ENCODE assay signal across 8 mouse cellular contexts in the genomic region with DNA sequence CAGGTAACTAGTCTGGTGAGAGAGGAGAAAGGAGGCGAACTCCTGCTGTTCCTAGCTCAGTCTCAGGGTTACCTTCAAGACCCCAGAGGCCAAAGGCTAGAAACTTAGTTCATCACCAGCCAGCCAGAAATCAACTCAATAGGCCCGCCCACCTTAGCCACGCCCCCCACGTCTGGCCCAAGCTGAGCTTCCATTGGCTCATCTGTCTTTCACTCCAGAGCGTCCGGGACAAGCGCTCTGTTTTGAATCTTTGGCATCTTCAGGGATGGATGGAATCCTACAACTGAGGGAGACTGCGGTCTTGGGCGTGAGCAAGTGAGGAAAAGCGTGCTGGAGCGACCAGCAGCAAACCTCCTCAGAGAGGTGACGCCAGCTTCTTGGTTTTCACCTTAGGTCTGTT.
DNase-seq lines count a peak whose midpoint lies in the region; ATAC-seq and TF ChIP-seq lines count a peak whose summit lies in the region.

No protein-coding gene starts in this region.

- no peaks in the 10 kb centered on the region; the same call in 1 of the 2 replicates for H3K9me3 ChIP-seq in heart, embryonic 10.5 days
- no peaks in the 10 kb centered on the region for H3K9me3 ChIP-seq in embryonic facial prominence, embryonic 12.5 days
- H3K9me3 ChIP-seq in intestine, postnatal 0 days (ENCODE audit: control insufficient read depth): no peaks in the 10 kb centered on the region
- 0 out of 2 replicates have a peak, but pooled peaks cover 3% of the 10 kb centered on the region for H3K9me3 ChIP-seq in midbrain, postnatal 0 days (ENCODE audit: low read length)

- 0 out of 2 replicates have a peak, but pooled peaks cover 5% of the 10 kb centered on the region for H3K4me1 ChIP-seq in heart, embryonic 10.5 days
- H3K4me1 ChIP-seq in embryonic facial prominence, embryonic 12.5 days: no peaks in the 10 kb centered on the region
- no peaks in the 10 kb centered on the region for H3K4me1 ChIP-seq in intestine, postnatal 0 days (replicated peaks; ENCODE audit: control insufficient read depth, insufficient read depth, low read length)
- H3K4me1 ChIP-seq in midbrain, postnatal 0 days (ENCODE audit: insufficient read depth, low read length): no peaks in the 10 kb centered on the region

- intact Hi-C loops in heart, postnatal 25 days (cut with DNase I): no loop called here

- H3K27ac ChIP-seq in heart, embryonic 10.5 days: no peak overlapping the region
- H3K27ac ChIP-seq in embryonic facial prominence, embryonic 12.5 days: no peak overlapping the region
- no peak overlapping the region for H3K27ac ChIP-seq in intestine, postnatal 0 days (ENCODE audit: low read depth, low read length)
- no peak overlapping the region for H3K27ac ChIP-seq in midbrain, postnatal 0 days (ENCODE audit: low read depth, low read length)

- H3K36me3 ChIP-seq in heart, embryonic 10.5 days: no peaks in the 10 kb centered on the region
- H3K36me3 ChIP-seq in embryonic facial prominence, embryonic 12.5 days: no peaks in the 10 kb centered on the region
- H3K36me3 ChIP-seq in intestine, postnatal 0 days (ENCODE audit: control insufficient read depth, insufficient read depth): no peaks in the 10 kb centered on the region
- no peaks in the 10 kb centered on the region for H3K36me3 ChIP-seq in midbrain, postnatal 0 days (ENCODE audit: insufficient read depth, low read length)

- no peak for ATAC-seq in embryonic facial prominence, embryonic 12.5 days (ENCODE audit: insufficient number of reproducible peaks, insufficient read depth, low FRiP score, low TSS enrichment)
- ATAC-seq in intestine, postnatal 0 days: no peak
- no peak for ATAC-seq in midbrain, postnatal 0 days (ENCODE audit: low FRiP score)
- ATAC-seq in frontal cortex, adult (ENCODE audit: low TSS enrichment): no peak

- WGBS in heart, embryonic 10.5 days: 13% methylated on average over 12 of the region's 12 CpGs
- 15% methylated on average over 12 of the region's 12 CpGs for WGBS in embryonic facial prominence, embryonic 12.5 days
- 15% methylated on average over 12 of the region's 12 CpGs for WGBS in intestine, postnatal 0 days
- WGBS in midbrain, postnatal 0 days: 20% methylated on average over 12 of the region's 12 CpGs

- TF ChIP-seq CTCF in intestine, postnatal 0 days (IDR thresholded peaks at IDR 0.05; ENCODE audit: low read depth): no peak
- no peak for TF ChIP-seq CTCF in midbrain, postnatal 0 days (IDR thresholded peaks at IDR 0.05)

- peak overlapping the region; percentile 44 for H3K4me2 ChIP-seq in embryonic facial prominence, embryonic 12.5 days (replicated peaks)
- H3K4me2 ChIP-seq in intestine, postnatal 0 days (replicated peaks; ENCODE audit: low read depth): peak overlapping the region; percentile 49
- H3K4me2 ChIP-seq in midbrain, postnatal 0 days (ENCODE audit: low read depth, low read length, poor library complexity, severe bottlenecking): peak overlapping the region; percentile 24; the same call in 1 of the 2 replicates

- H3K9ac ChIP-seq in embryonic facial prominence, embryonic 12.5 days: peak overlapping the region; percentile 30; the same call in 1 of the 2 replicates
- H3K9ac ChIP-seq in intestine, postnatal 0 days (ENCODE audit: low read depth, low read length): no peak overlapping the region
- H3K9ac ChIP-seq in midbrain, postnatal 0 days (replicated peaks; ENCODE audit: low read length, poor library complexity, severe bottlenecking): no peak overlapping the region

- H3K27me3 ChIP-seq in heart, embryonic 10.5 days (ENCODE audit: insufficient read depth, poor library complexity, severe bottlenecking): no peaks in the 10 kb centered on the region
- no peaks in the 10 kb centered on the region for H3K27me3 ChIP-seq in embryonic facial prominence, embryonic 12.5 days
- H3K27me3 ChIP-seq in intestine, postnatal 0 days (replicated peaks; ENCODE audit: control insufficient read depth, insufficient read depth, low read length): no peaks in the 10 kb centered on the region
- H3K27me3 ChIP-seq in midbrain, postnatal 0 days (ENCODE audit: insufficient read depth, low read length): no peaks in the 10 kb centered on the region

- peak overlapping the region; percentile 55 for H3K4me3 ChIP-seq in heart, embryonic 10.5 days
- peak overlapping the region; percentile 35 for H3K4me3 ChIP-seq in embryonic facial prominence, embryonic 12.5 days
- H3K4me3 ChIP-seq in intestine, postnatal 0 days (ENCODE audit: low read depth, low read length): 0 out of 2 replicates have a peak overlapping the region, but pooled peaks have one; percentile 17
- peak overlapping the region; percentile 5; the same call in 1 of the 2 replicates for H3K4me3 ChIP-seq in midbrain, postnatal 0 days (ENCODE audit: low read depth, low read length)

- DNase-seq in heart, embryonic 10.5 days (ENCODE audit: low spot score): peak; percentile 79
- DNase-seq in heart, postnatal 25 days (ENCODE audit: low spot score): no peak
- DNase-seq in midbrain, postnatal 0 days (ENCODE audit: low spot score): no peak
- DNase-seq in layer of hippocampus, adult 11-12 months (ENCODE audit: low spot score): no peak
- no peak for DNase-seq in natural killer cell, adult 2 months (ENCODE audit: low spot score in 2 of 2)

Comparison
In these comparisons a context has a peak if more than half of its experiments do, and no peak if none do; other contexts are left out.
1. H3K4me3 ChIP-seq: peak in every context shown above with its lines; median percentile 55 in heart, embryonic 10.5 days; 35 in embryonic facial prominence, embryonic 12.5 days; 17 in intestine, postnatal 0 days; 5 in midbrain, postnatal 0 days.